Mouse (Mus musculus) small intestine, adult 2 months (tissue): ENCODE results near the gene Plekhf1.

Experiments used
- CTCF ChIP-seq: fragments of 200-500 bp; IDR thresholded peaks from 2 replicates; pipeline ENCODE4 v1.5.1; 2012; ENCODE audit warnings: low read depth, mild to moderate bottlenecking, control low read depth, inconsistent platforms, low read length, moderate library complexity, mixed read lengths; ENCODE audit not compliant: insufficient replicate concordance, insufficient read length; ENCODE audit errors: extremely low read depth
- POLR2A ChIP-seq: fragments of 200-500 bp; IDR thresholded peaks from 2 replicates; pipeline ENCODE4 v1.6.1; 2012; ENCODE audit warnings: low read depth, mild to moderate bottlenecking, control low read depth, inconsistent platforms, low read length, moderate library complexity

- TF ChIP-seq CTCF: no peak
- TF ChIP-seq POLR2A: no peak
Measured at GRCm38 (mm10) chr7:38167724-38168141, 60.1 kb downstream of the Plekhf1 start.
